Mouse (Mus musculus): Measurements from ENCODE around the gene Eps15l1. TPM values are rescaled to one million over a fixed set of nuclear protein-coding genes. Genes with fewer than 3 reads are reported as not detected.
A peak's percentile ranks its signal among the peaks of the same experiment; 100 is the strongest.

Eps15l1 gene
- polyA plus RNA-seq (2012; ENCODE audit: insufficient read depth, insufficient read length, missing spikeins), result 18.0 and 21.1 TPM in 2 replicates

DNA sequence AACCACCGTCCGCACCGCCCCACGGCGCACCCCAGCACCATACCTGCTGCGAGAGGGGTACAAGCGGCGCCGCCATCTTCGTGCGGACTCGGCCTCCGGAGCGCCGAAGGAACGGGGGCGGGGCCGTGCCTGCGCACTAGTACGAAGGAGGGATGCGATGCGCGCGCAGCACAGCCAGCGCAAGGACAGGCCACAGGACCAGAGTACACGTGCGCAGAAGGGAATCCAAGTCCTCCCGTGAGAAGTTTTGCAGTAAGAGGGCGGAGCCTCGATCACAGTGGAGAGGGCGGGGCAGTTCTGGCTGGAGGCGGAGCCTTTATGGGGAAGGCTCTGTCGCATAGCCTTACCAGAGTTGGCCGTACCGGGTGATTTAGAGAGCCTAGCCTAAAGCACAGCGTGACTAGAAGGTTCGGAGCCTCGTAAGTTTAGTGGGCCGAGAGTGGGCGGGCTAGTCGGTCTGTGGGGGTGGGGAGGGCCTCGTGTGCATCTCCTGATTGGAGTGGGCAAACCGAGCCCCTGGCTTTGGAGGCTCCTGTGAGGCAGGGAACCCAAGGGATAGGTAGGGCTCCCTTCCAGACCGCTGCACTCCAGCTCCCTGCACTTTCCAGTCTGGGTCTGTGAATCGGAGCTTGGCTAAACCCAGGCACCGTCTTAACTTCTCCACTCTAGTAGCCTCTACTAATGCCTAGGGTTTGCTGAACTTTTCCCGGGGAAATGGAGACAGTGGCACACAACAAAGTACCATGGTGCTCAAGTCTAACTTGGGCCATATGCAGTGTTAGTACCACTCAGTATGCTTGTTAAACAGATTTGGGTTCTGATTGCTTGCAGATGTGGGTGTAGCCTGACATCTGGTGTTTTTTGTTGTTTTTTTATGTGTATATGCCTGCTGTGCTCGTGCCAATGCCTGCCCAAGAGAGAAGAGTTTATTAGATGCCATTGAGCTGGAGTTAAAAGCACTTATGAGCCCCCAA, at the start of gene Eps15l1:
TSS of gene Eps15l1 (minus strand) at position 99 of the 974 bp plus-strand sequence.
- Histone ChIP-seq H3K27ac (replicated peaks; ENCODE audit: low read depth, low read length) (peak within 1 kb of the TSS; percentile 62), H3K4me1 (ENCODE audit: control insufficient read depth, insufficient read depth, insufficient read length, low read length) (peaks cover 23% of the 10 kb centered on the region), H3K4me3 (ENCODE audit: insufficient read depth, low read depth, low read length) (peak within 1 kb of the TSS; percentile 78)

DNA sequence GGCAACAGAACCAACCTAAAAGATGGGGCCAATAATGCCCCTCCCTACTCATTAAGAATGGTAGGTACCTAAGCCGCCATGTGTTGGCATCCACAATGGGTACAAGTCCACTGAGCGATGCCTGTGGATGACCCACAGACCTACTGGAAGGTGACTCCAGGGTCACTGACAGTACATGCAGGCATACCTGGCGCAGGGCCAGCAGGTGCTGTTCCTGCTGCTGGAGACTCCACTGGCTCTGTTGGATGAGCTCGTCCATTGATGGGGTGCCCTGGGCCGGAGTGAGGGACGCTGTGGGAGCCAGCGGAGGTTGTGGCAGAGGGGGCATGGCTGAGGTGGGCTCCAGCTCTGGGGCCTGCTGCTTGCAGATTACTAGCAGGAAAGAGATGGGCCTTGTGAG, 49.4 kb upstream of the Eps15l1 start:
- 0 out of 2 replicates have a peak, but pooled peaks cover 2% of the 10 kb centered on the region for H3K4me1 ChIP-seq (ENCODE audit: control insufficient read depth, insufficient read depth, insufficient read length, low read length)
- H3K4me3 ChIP-seq (ENCODE audit: insufficient read depth, low read depth, low read length), result no peak overlapping the region
- H3K27ac ChIP-seq (replicated peaks; ENCODE audit: low read depth, low read length), result no peak overlapping the region

DNA sequence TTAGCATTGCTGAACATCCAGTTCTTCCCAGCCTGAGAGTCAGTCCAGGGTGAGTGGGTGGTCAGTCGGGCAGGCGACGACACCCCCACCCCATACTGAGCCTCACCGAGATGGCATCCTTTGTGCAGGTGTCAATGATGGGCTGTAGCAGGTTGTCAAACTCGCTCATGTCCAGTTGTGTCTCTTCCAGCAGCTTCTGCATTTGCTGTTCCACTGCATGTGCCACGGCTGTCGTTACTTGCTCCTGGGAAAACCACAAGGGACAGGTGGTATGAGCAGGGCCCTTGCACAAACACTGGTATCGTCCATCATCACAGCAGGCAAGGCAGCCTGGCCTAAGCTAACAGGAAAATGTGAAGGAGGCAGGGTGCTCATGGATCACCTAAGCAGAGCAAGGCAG, 48.7 kb upstream of the Eps15l1 start:
- no peak overlapping the region for H3K4me3 ChIP-seq (ENCODE audit: insufficient read depth, low read depth, low read length)
- no peak overlapping the region for H3K27ac ChIP-seq (replicated peaks; ENCODE audit: low read depth, low read length)
- 0 out of 2 replicates have a peak, but pooled peaks cover 2% of the 10 kb centered on the region for H3K4me1 ChIP-seq (ENCODE audit: control insufficient read depth, insufficient read depth, insufficient read length, low read length)

GRCm38 (mm10) chr8:72469243-72469642, 48.0 kb upstream of the Eps15l1 start:
- Histone ChIP-seq H3K27ac (replicated peaks; ENCODE audit: low read depth, low read length) (no peak overlapping the region), H3K4me3 (ENCODE audit: insufficient read depth, low read depth, low read length) (no peak overlapping the region), H3K4me1 (ENCODE audit: control insufficient read depth, insufficient read depth, insufficient read length, low read length) (0 out of 2 replicates have a peak, but pooled peaks cover 2% of the 10 kb centered on the region)

DNA sequence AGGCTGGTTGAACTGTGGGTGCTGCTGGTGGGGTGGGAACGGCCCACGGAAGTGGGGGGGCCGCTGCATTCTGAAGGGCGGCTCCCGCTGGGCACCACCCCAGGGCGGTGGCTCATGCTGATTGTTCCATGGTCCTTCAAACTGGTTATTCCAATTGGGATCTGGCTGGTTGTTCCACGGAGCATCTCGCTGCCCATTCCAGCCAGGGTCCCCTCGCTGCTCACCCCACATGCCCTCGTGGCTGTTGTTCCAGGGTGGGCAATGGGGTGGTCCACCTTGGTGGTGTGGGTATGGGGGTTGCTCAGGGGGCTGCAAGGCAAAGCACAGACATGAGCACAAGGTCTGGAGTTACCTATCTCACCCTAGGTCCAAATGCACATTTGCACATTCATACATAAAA, 43.0 kb upstream of the Eps15l1 start:
- Histone ChIP-seq H3K27ac (replicated peaks; ENCODE audit: low read depth, low read length) (no peak overlapping the region), H3K4me3 (ENCODE audit: insufficient read depth, low read depth, low read length) (no peak overlapping the region), H3K4me1 (ENCODE audit: control insufficient read depth, insufficient read depth, insufficient read length, low read length) (no peaks in the 10 kb centered on the region)

GRCm38 (mm10) chr8:72459881-72460533, 38.7 kb upstream of the Eps15l1 start:
- Histone ChIP-seq H3K27ac (replicated peaks; ENCODE audit: low read depth, low read length) (no peak overlapping the region), H3K4me3 (ENCODE audit: insufficient read depth, low read depth, low read length) (no peak overlapping the region), H3K4me1 (ENCODE audit: control insufficient read depth, insufficient read depth, insufficient read length, low read length) (no peaks in the 10 kb centered on the region)

GRCm38 (mm10) chr8:72458457-72458856, 37.2 kb upstream of the Eps15l1 start:
- Histone ChIP-seq H3K4me3 (ENCODE audit: insufficient read depth, low read depth, low read length) (no peak overlapping the region), H3K4me1 (ENCODE audit: control insufficient read depth, insufficient read depth, insufficient read length, low read length) (no peaks in the 10 kb centered on the region), H3K27ac (replicated peaks; ENCODE audit: low read depth, low read length) (no peak overlapping the region)

- no peak overlapping the region for H3K4me3 ChIP-seq (ENCODE audit: insufficient read depth, low read depth, low read length)
- no peak overlapping the region for H3K27ac ChIP-seq (replicated peaks; ENCODE audit: low read depth, low read length)
- no peaks in the 10 kb centered on the region for H3K4me1 ChIP-seq (ENCODE audit: control insufficient read depth, insufficient read depth, insufficient read length, low read length)
Measured at GRCm38 (mm10) chr8:72457806-72458205, 36.5 kb upstream of the Eps15l1 start.

GRCm38 (mm10) chr8:72455317-72455716, 34.1 kb upstream of the Eps15l1 start:
- Histone ChIP-seq H3K4me3 (ENCODE audit: insufficient read depth, low read depth, low read length) (no peak overlapping the region), H3K27ac (replicated peaks; ENCODE audit: low read depth, low read length) (no peak overlapping the region), H3K4me1 (ENCODE audit: control insufficient read depth, insufficient read depth, insufficient read length, low read length) (no peaks in the 10 kb centered on the region)

- Histone ChIP-seq H3K27ac (replicated peaks; ENCODE audit: low read depth, low read length) (no peak overlapping the region), H3K4me1 (ENCODE audit: control insufficient read depth, insufficient read depth, insufficient read length, low read length) (no peaks in the 10 kb centered on the region), H3K4me3 (ENCODE audit: insufficient read depth, low read depth, low read length) (no peak overlapping the region)
Measured at GRCm38 (mm10) chr8:72453904-72454303, 32.6 kb upstream of the Eps15l1 start.

DNA sequence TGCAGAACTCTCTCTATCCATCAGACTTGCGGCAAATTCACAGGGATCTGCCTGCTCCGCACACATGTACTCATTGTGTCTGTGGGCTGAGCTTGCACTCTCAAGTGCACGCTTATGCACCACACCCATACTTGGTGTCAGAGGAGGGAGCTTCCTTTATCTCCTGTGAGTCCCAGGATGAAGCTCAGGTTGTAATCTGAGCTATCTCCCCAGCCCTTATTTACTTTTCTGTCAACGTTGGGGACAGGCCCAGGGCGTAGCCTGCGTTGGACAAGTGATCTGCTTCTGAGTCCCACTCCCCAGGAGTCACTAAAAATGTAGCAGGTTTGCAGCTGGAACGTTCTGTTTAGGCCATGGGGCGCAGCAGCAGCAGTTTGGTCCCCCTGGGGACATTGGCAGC, 30.3 kb upstream of the Eps15l1 start:
- no peak overlapping the region for H3K27ac ChIP-seq (replicated peaks; ENCODE audit: low read depth, low read length)
- H3K4me1 ChIP-seq (ENCODE audit: control insufficient read depth, insufficient read depth, insufficient read length, low read length), result no peaks in the 10 kb centered on the region
- no peak overlapping the region for H3K4me3 ChIP-seq (ENCODE audit: insufficient read depth, low read depth, low read length)

- H3K4me3 ChIP-seq (ENCODE audit: insufficient read depth, low read depth, low read length), result no peak overlapping the region
- 0 out of 2 replicates have a peak, but pooled peaks cover 2% of the 10 kb centered on the region for H3K4me1 ChIP-seq (ENCODE audit: control insufficient read depth, insufficient read depth, insufficient read length, low read length)
- H3K27ac ChIP-seq (replicated peaks; ENCODE audit: low read depth, low read length), result no peak overlapping the region
Measured at GRCm38 (mm10) chr8:72445071-72445470, 23.8 kb upstream of the Eps15l1 start.

DNA sequence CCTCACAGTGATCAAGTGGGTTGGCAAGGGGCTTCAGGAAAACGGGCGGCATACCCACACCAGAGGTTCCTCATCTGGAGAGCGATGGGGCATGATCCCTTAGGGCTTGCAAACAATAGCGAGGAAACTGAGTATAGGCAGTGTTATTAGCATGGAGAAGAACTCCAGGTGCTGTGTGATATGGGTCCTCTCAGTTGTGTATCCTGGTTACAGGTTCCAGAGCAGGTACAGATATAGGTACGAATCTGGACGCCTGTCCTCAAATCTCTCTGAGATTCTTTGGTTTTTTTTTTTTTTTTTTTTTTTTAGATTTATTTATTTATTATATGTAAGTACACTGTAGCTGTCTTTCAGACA, 22.7 kb upstream of the Eps15l1 start:
- H3K4me3 ChIP-seq (ENCODE audit: insufficient read depth, low read depth, low read length), result peak overlapping the region; percentile 73
- 0 out of 2 replicates have a peak, but pooled peaks cover 2% of the 10 kb centered on the region for H3K4me1 ChIP-seq (ENCODE audit: control insufficient read depth, insufficient read depth, insufficient read length, low read length)
- H3K27ac ChIP-seq (replicated peaks; ENCODE audit: low read depth, low read length), result peak overlapping the region; percentile 67

- H3K27ac ChIP-seq (replicated peaks; ENCODE audit: low read depth, low read length), result peak within 1 kb of the TSS; percentile 67
- peak within 1 kb of the TSS; percentile 73 for H3K4me3 ChIP-seq (ENCODE audit: insufficient read depth, low read depth, low read length)
Measured at GRCm38 (mm10) chr8:72443338-72443993, 22.2 kb upstream of the Eps15l1 start, which contains the start of the genes Calr3 and 1700030K09Rik. Gene Calr3, minus strand, starts transcription at chr8:72443870. Gene 1700030K09Rik, plus strand, starts transcription at chr8:72443880.

More at GRCm38 (mm10) chr8:72443338-72443993, 22.2 kb upstream of the Eps15l1 start, which contains the start of the genes Calr3 and 1700030K09Rik:
- 0 out of 2 replicates have a peak, but pooled peaks cover 2% of the 10 kb centered on the region for H3K4me1 ChIP-seq (ENCODE audit: control insufficient read depth, insufficient read depth, insufficient read length, low read length)

All from brown adipose tissue, adult 24 weeks (tissue).